Mouse (Mus musculus) adrenal gland, adult 18-20 months (tissue): ENCODE measurements around the gene Slc6a13. TPM values are rescaled to one million over a fixed set of nuclear protein-coding genes. Genes with fewer than 3 reads are reported as not detected.

ENCODE experiments used
- DNase-seq, 2 experiments: peaks; one replicate each; pipeline ENCODE4 v3.0.0; 2021 to 2022; ENCODE audit warnings: low spot score in 2 of 2
- long read RNA-seq, 2 experiments: library from polyadenylated mRNA; stranded (forward); transcript quantifications; one replicate each; pipeline ENCODE4 v2.0.0; 2021
- total RNA-seq, 2 experiments: library from RNA; stranded (reverse); gene quantifications; 1 replicate in 1 of 2; 2 replicates in 1 of 2; pipeline ENCODE4 v1.2.3; 2021

The Slc6a13 gene
- total RNA-seq = 1 to 10 TPM in 1 of 2 experiments, under 1 TPM in 1; 0.83 to 6.6 TPM
- long read RNA-seq, experiment 1, transcript Slc6a13-201 (15 exons, 2,234 nt) = major isoform, 7 of 8 reads
- long read RNA-seq, experiment 1, partial matches to known transcripts = 0 of 8 reads
- long read RNA-seq, experiment 1, other reads (novel, unspliced or antisense) = 1 of 8 reads
- long read RNA-seq, experiment 2, partial matches to known transcripts = 0 of 3 reads
- long read RNA-seq, experiment 2, other reads (novel, unspliced or antisense) = 0 of 3 reads

DNA sequence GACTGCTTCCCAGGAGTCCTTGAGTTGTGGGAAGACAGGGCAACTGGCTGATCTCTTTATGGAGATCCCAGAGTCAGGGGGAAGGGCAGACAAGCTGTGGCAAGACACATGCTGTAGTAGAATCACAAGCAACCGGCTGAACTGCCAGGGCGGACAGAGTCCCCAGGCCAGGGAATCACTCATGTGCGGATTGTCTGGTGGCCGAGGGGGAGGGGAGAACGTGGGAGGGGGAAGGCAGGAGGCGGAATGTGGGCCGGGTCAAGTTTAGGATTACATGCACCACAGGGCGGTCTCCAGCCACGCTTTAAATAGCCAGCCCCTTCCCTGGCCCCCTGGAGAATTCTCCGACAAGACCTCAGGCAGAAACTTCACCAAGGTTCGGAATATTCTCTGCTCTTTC, at the start of gene Slc6a13:
Gene Slc6a13 (plus strand): TSS at position 274 of the 400 bp plus-strand sequence.
- DNase-seq = peak in 1 of 2 experiments; percentile 13

DNA sequence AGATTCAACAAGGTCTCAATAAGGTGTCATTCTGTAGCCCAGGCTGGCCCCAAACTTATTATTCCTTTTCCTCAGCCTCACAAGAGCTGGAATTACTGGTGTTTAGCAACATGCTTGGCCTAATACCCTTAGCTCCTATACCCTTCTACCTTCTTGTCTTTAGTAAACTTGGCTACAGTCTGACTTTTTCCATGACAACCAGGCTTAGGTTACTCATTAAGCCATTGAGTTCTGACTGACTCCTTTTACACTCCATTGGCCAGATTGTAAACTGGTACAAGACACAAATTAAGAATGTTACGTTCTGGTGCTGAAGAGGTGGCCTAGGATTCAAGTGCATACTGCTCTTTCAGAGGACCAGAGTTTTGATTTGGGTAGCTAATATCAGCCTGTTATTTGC, 49.6 kb upstream of the Slc6a13 start:
- no peak for DNase-seq

DNA sequence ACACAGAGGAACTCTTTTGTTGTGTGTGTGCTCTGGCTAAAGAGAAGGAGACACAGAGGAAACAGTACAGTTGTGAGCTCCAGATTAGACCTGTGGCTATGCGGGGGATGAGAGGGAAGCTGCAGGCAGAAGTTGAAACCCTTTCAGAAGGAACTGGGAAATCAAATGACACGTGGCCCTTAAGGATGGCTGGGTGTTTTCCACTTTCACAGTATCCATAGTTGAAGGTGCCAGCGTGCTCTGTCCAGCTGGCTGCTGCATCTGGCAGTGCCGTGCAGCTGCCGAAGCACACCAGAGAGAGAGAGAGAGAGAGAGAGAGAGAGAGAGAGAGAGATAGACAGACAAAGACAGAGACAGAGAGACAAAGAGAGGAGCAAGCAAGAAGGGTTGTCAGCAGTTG, 48.8 kb upstream of the Slc6a13 start:
- no peak for DNase-seq

DNA sequence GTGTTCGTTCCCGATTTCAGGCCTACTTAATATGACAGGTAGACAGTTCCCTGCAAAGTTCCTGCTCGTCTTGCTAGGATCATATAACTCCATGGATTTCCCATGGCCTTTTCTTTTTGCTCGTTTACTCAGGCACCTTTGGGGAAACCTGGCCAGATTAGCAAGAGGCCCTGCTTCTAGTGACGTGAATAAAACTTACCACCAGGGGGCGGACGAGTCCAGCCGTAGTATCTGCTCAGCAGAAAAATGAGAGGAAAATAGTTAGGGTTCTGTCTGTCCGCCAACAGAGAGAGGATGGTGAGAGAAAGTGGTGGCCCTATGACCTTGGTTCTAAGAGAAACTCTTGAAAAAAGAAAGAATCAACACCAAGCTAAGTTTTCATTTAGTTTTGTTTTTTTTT, 39.5 kb upstream of the Slc6a13 start:
- peak; percentile 73 to 74 for DNase-seq

DNA sequence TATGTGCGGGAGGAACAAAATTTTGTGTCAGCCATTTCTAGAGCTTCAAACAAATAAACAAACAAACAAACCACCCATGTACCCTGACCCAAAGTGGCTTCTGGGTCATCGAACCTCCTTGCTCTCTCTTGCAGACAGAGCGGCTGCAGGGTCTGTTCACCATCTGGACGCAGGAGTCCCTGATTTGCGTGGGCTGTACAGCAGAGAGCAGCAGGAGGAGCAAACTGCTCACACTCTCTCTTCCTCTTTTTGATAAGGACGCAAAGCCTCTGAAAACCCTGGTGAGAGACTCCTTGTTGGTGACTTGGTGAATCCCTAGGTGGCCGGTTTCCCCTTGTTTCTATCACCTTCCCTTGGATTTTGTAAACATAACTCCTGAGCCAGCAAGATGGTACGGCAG, 38.8 kb upstream of the Slc6a13 start:
- DNase-seq = no peak

DNA sequence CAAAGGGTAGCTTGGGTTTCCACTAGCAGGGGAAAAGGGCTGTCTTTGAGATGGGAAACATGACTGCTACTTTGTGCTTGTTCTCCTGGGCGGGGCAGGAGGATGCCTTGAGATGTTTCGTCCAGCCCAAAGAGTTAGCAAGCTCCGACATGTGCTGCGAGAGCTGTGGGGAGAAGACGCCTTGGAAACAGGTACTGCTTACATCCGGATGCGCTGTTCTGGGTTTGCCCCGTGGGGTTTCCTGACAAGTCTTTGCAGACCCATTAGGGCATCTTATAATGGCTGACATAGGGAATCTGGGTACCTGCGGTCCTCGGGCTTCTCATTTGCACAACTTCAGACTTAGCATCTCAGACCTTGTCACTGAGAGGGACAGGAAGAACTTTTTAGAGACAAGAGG, 38.0 kb upstream of the Slc6a13 start:
- DNase-seq = no peak

GRCm38 (mm10) chr6:121262496-121262895, 37.5 kb upstream of the Slc6a13 start:
- DNase-seq = peak in 1 of 2 experiments; percentile 26

DNA sequence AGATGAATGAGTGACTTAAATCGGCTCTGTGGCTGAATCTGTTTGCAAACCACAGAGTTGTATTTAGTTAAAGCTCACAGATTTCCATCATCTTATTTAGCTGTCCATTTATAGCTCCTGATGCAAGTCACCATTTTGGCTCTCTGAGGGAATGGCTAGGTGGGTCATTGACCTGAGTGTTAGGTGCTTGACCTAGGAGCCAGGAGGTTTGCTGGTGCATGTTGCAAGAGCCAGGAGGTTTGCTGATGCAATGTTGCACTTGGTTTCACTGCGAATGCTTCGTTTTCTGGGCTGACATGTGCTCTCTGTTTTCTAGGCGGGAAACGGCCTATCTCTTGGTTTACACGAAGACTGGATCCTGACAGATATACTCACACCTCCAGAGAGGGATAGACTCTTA, 29.9 kb upstream of the Slc6a13 start:
- no peak for DNase-seq

GRCm38 (mm10) chr6:121271707-121272074, 28.3 kb upstream of the Slc6a13 start:
- DNase-seq = no peak

- DNase-seq = peak; percentile 78 to 79
Measured at GRCm38 (mm10) chr6:121272075-121272800, 27.8 kb upstream of the Slc6a13 start.

- DNase-seq = peak in 1 of 2 experiments; percentile 24
Measured at GRCm38 (mm10) chr6:121274356-121274755, 25.7 kb upstream of the Slc6a13 start.

- no peak for DNase-seq
Measured at GRCm38 (mm10) chr6:121284132-121284531, 15.9 kb upstream of the Slc6a13 start.

DNA sequence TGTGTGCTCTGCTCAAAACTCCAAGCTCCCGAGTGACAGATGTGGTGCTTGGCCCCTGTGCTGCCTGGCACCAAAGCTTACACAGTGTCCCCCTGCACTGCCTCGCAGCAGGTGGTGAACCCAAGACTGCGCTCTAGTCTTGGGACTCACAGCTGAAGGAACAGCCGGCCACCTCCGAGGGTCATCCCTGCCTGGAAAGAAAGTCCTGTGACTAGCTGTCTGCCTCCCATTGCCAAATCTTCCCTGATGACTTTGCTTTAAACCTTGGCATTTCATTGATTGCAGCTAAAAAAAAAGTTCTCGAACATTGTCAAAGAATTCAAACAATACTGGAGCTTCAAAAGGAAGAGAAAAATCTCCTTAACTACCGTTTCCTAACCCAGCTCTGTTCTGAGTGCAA, 710 bp upstream of the Slc6a13 start:
- peak in 1 of 2 experiments; percentile 20 for DNase-seq

DNA sequence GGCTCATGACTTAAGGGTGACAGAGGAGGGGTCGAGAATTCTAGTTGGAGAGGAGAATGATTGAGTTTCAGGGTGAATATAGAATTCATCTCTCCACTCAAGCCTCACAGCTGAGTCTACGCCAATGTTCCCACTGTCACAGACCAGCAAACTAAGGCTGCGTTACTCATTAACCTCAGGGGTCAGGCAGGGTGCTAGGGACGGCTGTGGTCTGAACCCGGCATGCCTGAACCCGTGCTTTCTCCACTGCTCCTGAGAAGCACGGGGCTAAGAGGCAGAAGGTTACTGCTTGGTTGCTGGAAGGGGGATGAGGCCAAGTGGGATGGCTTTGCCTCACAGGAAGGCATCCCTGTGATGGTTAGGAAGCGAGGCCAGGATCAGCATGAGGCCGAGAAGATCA, 477 bp downstream of the Slc6a13 start:
- DNase-seq = no peak

DNA sequence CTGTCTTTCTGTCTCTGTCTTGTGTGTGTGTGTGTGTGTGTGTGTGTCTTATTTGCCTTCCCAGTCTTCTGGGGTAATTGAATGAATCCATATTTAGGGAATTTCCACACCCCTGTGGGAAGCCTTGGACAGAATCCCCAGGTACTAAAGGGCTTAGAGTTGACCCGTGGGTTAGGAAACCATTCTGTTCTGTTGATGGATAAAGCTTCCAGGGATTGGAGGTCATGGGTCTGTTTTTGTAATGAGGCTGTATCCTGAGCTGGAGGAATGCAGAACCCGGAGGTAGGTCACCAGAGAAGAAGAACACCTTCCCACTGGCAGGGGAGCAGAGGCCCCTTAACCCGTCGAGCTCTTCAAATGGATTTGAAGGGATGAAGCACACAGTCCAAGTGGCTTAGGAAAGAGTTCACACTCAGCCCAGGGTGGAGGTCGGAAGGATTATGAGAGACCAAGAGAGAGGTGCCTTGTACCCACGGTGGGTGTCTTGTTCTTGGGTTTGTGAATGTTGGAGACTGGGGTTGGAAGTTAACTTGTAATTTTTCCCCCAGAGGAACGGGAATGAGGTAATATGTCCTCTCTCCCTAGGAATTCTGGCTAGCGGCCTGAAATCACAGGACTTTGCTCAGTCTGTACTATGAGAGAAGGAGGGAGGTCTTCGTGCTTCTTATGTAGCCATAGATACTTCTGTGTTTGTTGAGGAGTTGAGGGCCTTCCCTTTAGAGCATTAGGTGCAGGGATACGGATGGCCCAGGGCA, 3.6 kb downstream of the Slc6a13 start:
- DNase-seq = no peak

DNA sequence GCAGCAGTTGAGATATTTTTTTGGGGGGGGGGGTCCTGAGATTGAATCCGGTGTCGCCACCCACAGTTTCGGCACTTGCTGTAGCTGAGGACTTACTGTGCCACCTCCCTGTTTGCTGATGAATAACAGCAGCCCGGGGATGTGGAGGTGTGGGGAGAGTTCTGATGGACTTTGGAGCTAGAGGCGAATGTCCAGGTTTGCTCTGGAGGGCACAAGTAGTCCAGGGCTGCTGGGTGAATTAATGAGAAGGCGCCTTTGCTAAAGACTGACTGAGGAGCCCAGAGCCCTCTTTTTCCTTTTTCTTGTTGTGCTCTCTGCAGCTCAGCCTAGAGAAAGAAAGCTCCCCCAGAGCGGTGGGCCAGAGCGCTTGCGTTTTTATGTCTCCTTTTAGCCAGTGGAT, 4.6 kb downstream of the Slc6a13 start:
- DNase-seq = no peak

- DNase-seq = no peak
Measured at GRCm38 (mm10) chr6:121305571-121305970, 5.5 kb downstream of the Slc6a13 start.

GRCm38 (mm10) chr6:121310984-121311383, 11.0 kb downstream of the Slc6a13 start:
- DNase-seq = no peak

- DNase-seq = no peak
Measured at GRCm38 (mm10) chr6:121319099-121319498, 19.1 kb downstream of the Slc6a13 start.

DNA sequence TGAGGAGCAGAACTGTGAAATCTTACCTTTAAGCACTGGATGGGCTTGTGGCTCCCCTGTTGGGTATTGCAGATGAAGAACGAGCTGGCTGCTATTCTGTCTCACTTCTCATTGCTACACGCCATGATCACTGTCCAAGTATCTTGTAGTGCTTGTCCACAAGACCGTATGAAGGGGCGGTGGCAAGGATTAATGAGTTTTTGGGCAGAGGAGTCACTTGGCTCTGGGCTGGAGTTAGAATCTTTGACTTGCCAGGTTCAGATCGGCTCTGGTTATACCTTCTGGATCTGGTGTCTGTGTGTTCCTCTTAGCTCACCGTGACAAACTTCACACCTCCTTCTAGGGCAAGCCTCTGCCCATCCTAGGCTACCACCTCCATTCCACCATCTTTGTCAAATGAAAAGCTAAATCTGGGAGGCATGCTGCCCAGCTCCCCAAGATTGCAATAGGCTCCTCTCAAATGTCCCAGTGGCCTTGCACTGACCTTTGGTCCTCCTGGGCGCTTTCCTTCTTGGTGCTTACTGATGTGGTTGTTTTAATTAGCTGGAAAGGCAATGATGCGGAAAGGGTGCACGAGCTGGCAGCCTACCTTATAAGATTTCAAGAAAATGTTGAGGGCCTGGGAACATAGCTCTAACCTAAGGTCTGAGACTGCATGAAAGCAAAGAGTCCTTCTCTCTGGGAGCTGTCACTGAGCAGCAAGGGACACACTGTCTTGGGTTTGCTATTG, 22.5 kb downstream of the Slc6a13 start:
- DNase-seq = no peak

- DNase-seq = no peak
Measured at GRCm38 (mm10) chr6:121325298-121325697, 25.3 kb downstream of the Slc6a13 start.
